Comparison of ENCODE assay signal across 8 mouse cellular contexts in genomic region chr13:43231965-43232860, GRCm38 (mm10).
A peak's percentile ranks its signal among the peaks of the same experiment; 100 is the strongest.
DNase-seq lines count a peak whose midpoint lies in the region; ATAC-seq and TF ChIP-seq lines count a peak whose summit lies in the region.

No protein-coding gene starts in this region.

- peaks cover 23% of the 10 kb centered on the region for H3K4me1 ChIP-seq in hindbrain, postnatal 0 days (ENCODE audit: insufficient read depth, low read length)
- H3K4me1 ChIP-seq in liver, embryonic 15.5 days (replicated peaks): peaks cover 93% of the 10 kb centered on the region
- peaks cover 15% of the 10 kb centered on the region; the same call in 1 of the 2 replicates for H3K4me1 ChIP-seq in stomach, embryonic 15.5 days

- no peaks in the 10 kb centered on the region for H3K36me3 ChIP-seq in hindbrain, postnatal 0 days (ENCODE audit: insufficient read depth, low read length)
- no peaks in the 10 kb centered on the region for H3K36me3 ChIP-seq in liver, embryonic 15.5 days (replicated peaks)
- no peaks in the 10 kb centered on the region for H3K36me3 ChIP-seq in stomach, embryonic 15.5 days

- no peaks in the 10 kb centered on the region for H3K9me3 ChIP-seq in hindbrain, postnatal 0 days (ENCODE audit: low read length)
- H3K9me3 ChIP-seq in liver, embryonic 15.5 days (replicated peaks): no peaks in the 10 kb centered on the region
- no peaks in the 10 kb centered on the region for H3K9me3 ChIP-seq in stomach, embryonic 15.5 days

- no peak overlapping the region for H3K4me3 ChIP-seq in hindbrain, postnatal 0 days (ENCODE audit: low read length)
- H3K4me3 ChIP-seq in liver, embryonic 15.5 days (replicated peaks): no peak overlapping the region
- no peak overlapping the region for H3K4me3 ChIP-seq in stomach, embryonic 15.5 days (replicated peaks)

- H3K9ac ChIP-seq in hindbrain, postnatal 0 days (replicated peaks; ENCODE audit: low read length): no peak overlapping the region
- peak overlapping the region; percentile 25 for H3K9ac ChIP-seq in liver, embryonic 15.5 days
- H3K9ac ChIP-seq in stomach, embryonic 15.5 days: no peak overlapping the region

- no peaks in the 10 kb centered on the region for H3K27me3 ChIP-seq in hindbrain, postnatal 0 days (ENCODE audit: insufficient read depth, low read length)
- H3K27me3 ChIP-seq in liver, embryonic 15.5 days: no peaks in the 10 kb centered on the region
- no peaks in the 10 kb centered on the region for H3K27me3 ChIP-seq in stomach, embryonic 15.5 days (replicated peaks)

- H3K27ac ChIP-seq in hindbrain, postnatal 0 days: peak overlapping the region; percentile 37; the same call in 1 of the 2 replicates
- H3K27ac ChIP-seq in liver, embryonic 15.5 days (replicated peaks): peak overlapping the region; percentile 95
- H3K27ac ChIP-seq in stomach, embryonic 15.5 days: peak overlapping the region; percentile 63

- ATAC-seq in hindbrain, postnatal 0 days: no peak
- no peak for ATAC-seq in liver, embryonic 15.5 days (ENCODE audit: insufficient read depth)
- ATAC-seq in stomach, embryonic 15.5 days (ENCODE audit: insufficient read depth, low FRiP score, low read depth): peak; percentile 12; the same call in 1 of the 2 replicates
- ATAC-seq in erythroid progenitor cell, adult 5-6 weeks (replicated peaks; ENCODE audit: low FRiP score, poor library complexity, severe bottlenecking): no peak

- peak; percentile 97 for DNase-seq in 3T3-L1 (ENCODE audit: low read depth, low spot score)
- peak; percentile 41 to 49 for DNase-seq in adrenal gland, adult 18-20 months (ENCODE audit: low spot score in 2 of 2)
- DNase-seq in gastrocnemius, postnatal 10 days: peak; percentile 36
- DNase-seq in hindbrain, postnatal 0 days (ENCODE audit: low spot score): peak; percentile 53
- no peak for DNase-seq in spleen, postnatal 4 days (ENCODE audit: low spot score in 2 of 2)

- H3K4me2 ChIP-seq in hindbrain, postnatal 0 days (ENCODE audit: low read depth, low read length): no peak overlapping the region
- H3K4me2 ChIP-seq in liver, embryonic 15.5 days: peak overlapping the region; percentile 32
- no peak overlapping the region for H3K4me2 ChIP-seq in stomach, embryonic 15.5 days

- WGBS in hindbrain, postnatal 0 days: 42% methylated on average over 13 of the region's 13 CpGs
- 30% methylated on average over 13 of the region's 13 CpGs for WGBS in liver, embryonic 15.5 days (ENCODE audit: insufficient replicate concordance)
- WGBS in stomach, embryonic 15.5 days: 20% methylated on average over 13 of the region's 13 CpGs

- TF ChIP-seq CTCF in hindbrain, postnatal 0 days (IDR thresholded peaks at IDR 0.05; ENCODE audit: low read depth): no peak

Comparison
In these comparisons a context has a peak if more than half of its experiments do, and no peak if none do; other contexts are left out.
1. DNase-seq: peak in 3T3-L1 (single experiment), adrenal gland, adult 18-20 months (2 of 2), gastrocnemius, postnatal 10 days (single experiment) and hindbrain, postnatal 0 days (single experiment); none in spleen, postnatal 4 days (0 of 2).
2. H3K27ac ChIP-seq: peak in every context shown above with its lines; median percentile 95 in liver, embryonic 15.5 days; 63 in stomach, embryonic 15.5 days; 37 in hindbrain, postnatal 0 days.